Mouse (Mus musculus) midbrain, embryonic 12.5 days (tissue): Measurements from ENCODE around the gene Gm6525. TPM values are rescaled to one million over a fixed set of nuclear protein-coding genes. Genes with fewer than 3 reads are reported as not detected.

ENCODE experiments used
- ATAC-seq: fragments of 200-750 bp; cut with Nextera tagmentation; 2 replicates; pipeline ENCODE4 v1.8.0; 2017; ENCODE audit warnings: low read depth, moderate TSS enrichment, moderate library complexity; ENCODE audit not compliant: low FRiP score
- H3K27ac ChIP-seq: fragments of 300-500 bp; sonication (generic); replicated peaks from 2 replicates; pipeline ENCODE4 v1.5.1; 2016; ENCODE audit warnings: mild to moderate bottlenecking
- H3K27me3 ChIP-seq: fragments of 300-500 bp; sonication (generic); 2 replicates; pipeline ENCODE4 v1.6.1; 2016; ENCODE audit warnings: mild to moderate bottlenecking
- H3K36me3 ChIP-seq: fragments of 300-500 bp; sonication (generic); 2 replicates; pipeline ENCODE4 v1.6.1; 2016
- H3K4me1 ChIP-seq: fragments of 300-500 bp; sonication (generic); 2 replicates; pipeline ENCODE4 v1.6.1; 2016
- H3K4me2 ChIP-seq: fragments of 300-500 bp; sonication (generic); replicated peaks from 2 replicates; pipeline ENCODE4 v1.6.1; 2016; ENCODE audit warnings: mild to moderate bottlenecking, moderate library complexity
- H3K4me3 ChIP-seq: fragments of 300-500 bp; sonication (generic); 2 replicates; pipeline ENCODE4 v1.5.1; 2016; ENCODE audit warnings: mild to moderate bottlenecking
- H3K9ac ChIP-seq: fragments of 300-500 bp; sonication (generic); replicated peaks from 2 replicates; pipeline ENCODE4 v1.6.1; 2016; ENCODE audit warnings: mild to moderate bottlenecking, moderate library complexity
- H3K9me3 ChIP-seq: fragments of 300-500 bp; sonication (generic); 2 replicates; pipeline ENCODE4 v1.6.1; 2016; ENCODE audit warnings: mild to moderate bottlenecking
- WGBS: fragments of 180-500 bp; shearing (Covaris S2); methylation state at CpG from one replicate; pipeline ENCODE4 v1.1.7; 2016; 5-methylcytosine and 5-hydroxymethylcytosine counted together
- polyA plus RNA-seq: library from polyadenylated mRNA; unstranded; fragments of >200 nt; fragmentation: Nextera tagmentation; extraction: Ambion mirVana; gene quantifications from 2 replicates; pipeline ENCODE4 v1.2.1, GENCODE M21; 2016

The Gm6525 gene
- polyA plus RNA-seq, 1 experiment from 2014 or later: 3.3 TPM

DNA sequence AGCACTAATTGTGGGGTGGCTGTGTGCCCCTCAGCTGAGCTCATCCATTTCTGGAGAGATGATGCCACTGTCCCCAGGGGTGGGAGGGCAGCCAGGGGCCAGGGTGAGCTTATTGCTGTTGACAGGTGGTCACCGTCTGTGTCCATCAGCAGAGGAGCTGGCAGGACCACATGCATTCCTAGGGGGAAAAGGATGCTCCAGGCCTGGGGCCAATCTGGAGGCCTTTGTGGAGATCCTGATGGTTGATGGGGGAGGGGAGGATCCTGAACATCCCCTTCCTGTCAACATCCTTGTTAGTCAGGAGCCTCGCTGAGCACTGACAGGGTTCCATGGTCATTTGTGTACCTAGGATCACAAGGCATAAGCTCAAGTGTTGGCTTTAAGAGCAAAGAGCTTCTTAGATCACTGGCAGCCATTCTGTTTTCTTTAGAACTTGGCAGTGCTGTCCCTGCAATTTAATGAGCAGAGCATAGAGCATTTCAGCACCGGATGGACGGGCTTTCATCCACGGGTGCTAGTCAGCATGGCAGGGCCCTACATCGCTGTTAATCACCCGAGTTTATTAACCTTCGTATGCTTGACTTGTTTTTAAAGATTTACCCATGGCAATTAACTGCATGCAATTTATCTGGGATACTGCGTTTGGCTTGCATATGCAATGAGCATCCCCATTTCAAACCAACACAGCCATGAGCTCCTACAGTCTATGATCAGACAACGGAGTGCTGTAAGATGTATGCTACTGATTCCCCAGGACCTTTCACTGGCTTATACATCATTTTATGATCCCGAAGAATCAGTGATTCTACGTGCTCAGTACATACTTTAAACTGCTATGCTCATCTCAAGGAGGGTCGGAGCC is 26.9 kb downstream of the Gm6525 start:
- peak; percentile 64; the same call in 1 of the 2 replicates for ATAC-seq
- peaks cover 14% of the 10 kb centered on the region for H3K4me1 ChIP-seq
- no peaks in the 10 kb centered on the region for H3K27me3 ChIP-seq
- H3K4me3 ChIP-seq: no peak overlapping the region
- 76% methylated on average over 13 of the region's 13 CpGs for WGBS
- H3K4me2 ChIP-seq: no peak overlapping the region
- no peak overlapping the region for H3K9ac ChIP-seq
- H3K9me3 ChIP-seq: no peaks in the 10 kb centered on the region
- H3K36me3 ChIP-seq: peaks cover 49% of the 10 kb centered on the region
- peak overlapping the region; percentile 64 for H3K27ac ChIP-seq

DNA sequence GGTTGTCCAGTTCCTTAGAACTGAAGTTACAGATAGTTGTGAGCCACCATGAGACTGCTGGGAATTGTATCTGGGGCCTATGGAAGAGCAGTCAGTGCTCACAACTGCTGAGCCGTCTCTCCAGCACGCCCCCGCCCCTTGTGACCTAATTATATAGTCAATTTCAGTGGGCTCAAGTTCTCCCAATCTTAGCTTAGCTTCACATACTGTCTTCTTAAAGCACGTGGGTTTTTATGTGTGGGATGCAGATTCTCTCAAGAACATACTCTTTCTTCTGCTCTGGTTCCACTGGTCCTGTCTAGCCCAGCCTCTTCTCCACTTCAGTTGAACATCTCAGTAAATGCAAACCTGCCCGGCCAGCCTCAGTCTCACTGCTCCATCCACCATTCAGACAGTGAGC is 30.7 kb downstream of the Gm6525 start:
- Histone ChIP-seq H3K9me3 (no peaks in the 10 kb centered on the region), H3K4me1 (peaks cover 14% of the 10 kb centered on the region), H3K4me2 (no peak overlapping the region), H3K9ac (no peak overlapping the region), H3K27ac (no peak overlapping the region), H3K27me3 (no peaks in the 10 kb centered on the region), H3K36me3 (peaks cover 70% of the 10 kb centered on the region), H3K4me3 (no peak overlapping the region)
- ATAC-seq: no peak
- 92% methylated on average over 5 of the region's 5 CpGs for WGBS

DNA sequence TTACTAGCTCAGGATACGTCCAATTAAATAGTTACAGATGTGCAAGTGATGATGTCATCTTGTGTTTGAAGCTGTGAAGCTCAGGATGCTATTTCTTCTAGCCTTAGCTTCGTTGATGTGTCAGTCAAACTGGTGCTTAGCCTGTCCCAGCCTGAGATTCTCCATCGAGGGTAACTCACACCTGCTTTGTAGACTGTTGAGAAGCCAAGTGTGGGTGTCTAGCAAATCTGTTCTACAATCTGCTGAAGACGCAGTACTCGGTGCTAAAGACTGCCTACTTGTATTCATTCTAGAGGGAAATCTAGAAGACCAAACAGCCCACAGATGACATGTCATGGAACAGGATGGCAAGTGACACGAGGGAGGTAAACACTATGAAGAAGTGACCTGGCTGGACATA is 31.7 kb downstream of the Gm6525 start:
- Histone ChIP-seq H3K4me2 (no peak overlapping the region), H3K9ac (no peak overlapping the region), H3K4me1 (peaks cover 11% of the 10 kb centered on the region; the same call in 1 of the 2 replicates), H3K4me3 (no peak overlapping the region), H3K27me3 (no peaks in the 10 kb centered on the region), H3K36me3 (peaks cover 72% of the 10 kb centered on the region), H3K27ac (0 out of 2 replicates have a peak overlapping the region, but pooled peaks have one; percentile 10), H3K9me3 (no peaks in the 10 kb centered on the region)
- WGBS: 90% methylated on average over 6 of the region's 6 CpGs
- no peak for ATAC-seq

DNA sequence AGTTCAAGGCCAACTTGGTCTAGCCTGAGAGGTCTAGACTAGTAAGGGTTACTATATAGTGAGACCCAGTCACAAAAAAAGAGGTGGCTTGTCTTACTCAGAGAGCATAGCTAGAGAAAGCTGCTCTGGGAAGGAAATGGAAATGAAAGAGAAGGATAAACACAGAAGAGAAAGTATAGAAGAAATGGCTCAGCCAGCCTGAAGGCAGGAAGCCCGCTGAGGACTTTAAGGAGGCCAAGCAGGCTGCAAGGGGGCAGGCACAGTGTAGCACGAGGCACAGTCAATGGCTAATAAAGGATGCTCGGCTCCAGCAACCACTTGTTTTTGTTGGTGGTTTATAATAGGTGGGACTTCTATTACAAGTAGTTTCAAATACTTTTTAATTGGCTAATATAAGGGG is 32.2 kb downstream of the Gm6525 start:
- no peak overlapping the region for H3K4me2 ChIP-seq
- H3K4me3 ChIP-seq: no peak overlapping the region
- 0 out of 2 replicates have a peak overlapping the region, but pooled peaks have one; percentile 10 for H3K27ac ChIP-seq
- H3K9me3 ChIP-seq: no peaks in the 10 kb centered on the region
- WGBS: 90% methylated on average over 3 of the region's 3 CpGs
- H3K9ac ChIP-seq: no peak overlapping the region
- peaks cover 72% of the 10 kb centered on the region for H3K36me3 ChIP-seq
- peaks cover 7% of the 10 kb centered on the region; the same call in 1 of the 2 replicates for H3K4me1 ChIP-seq
- no peaks in the 10 kb centered on the region for H3K27me3 ChIP-seq
- ATAC-seq: no peak

DNA sequence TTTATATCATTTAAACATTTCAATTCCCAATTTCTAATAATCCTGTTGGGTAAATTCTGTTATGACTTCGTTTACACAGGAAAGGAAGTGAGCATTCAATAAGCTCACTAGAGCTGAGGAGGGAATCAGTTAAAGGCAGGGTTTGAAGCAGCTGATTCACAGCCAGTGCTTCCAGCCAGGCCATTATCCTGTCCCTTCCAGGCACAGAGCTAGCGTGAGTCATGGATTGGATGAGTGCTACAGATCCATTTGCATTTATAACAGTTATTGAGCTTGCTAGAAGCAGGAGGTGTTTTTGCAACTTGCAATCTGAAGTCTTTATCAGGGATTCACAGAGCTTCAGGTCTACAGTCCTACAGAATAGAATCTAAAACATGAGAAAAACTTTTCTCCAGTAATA is 33.5 kb downstream of the Gm6525 start:
- 76% methylated on average over 2 of the region's 2 CpGs for WGBS
- no peak overlapping the region for H3K9ac ChIP-seq
- no peak overlapping the region for H3K4me3 ChIP-seq
- H3K27me3 ChIP-seq: no peaks in the 10 kb centered on the region
- H3K4me2 ChIP-seq: no peak overlapping the region
- no peaks in the 10 kb centered on the region for H3K4me1 ChIP-seq
- no peaks in the 10 kb centered on the region for H3K9me3 ChIP-seq
- peaks cover 63% of the 10 kb centered on the region for H3K36me3 ChIP-seq
- ATAC-seq: no peak
- no peak overlapping the region for H3K27ac ChIP-seq

DNA sequence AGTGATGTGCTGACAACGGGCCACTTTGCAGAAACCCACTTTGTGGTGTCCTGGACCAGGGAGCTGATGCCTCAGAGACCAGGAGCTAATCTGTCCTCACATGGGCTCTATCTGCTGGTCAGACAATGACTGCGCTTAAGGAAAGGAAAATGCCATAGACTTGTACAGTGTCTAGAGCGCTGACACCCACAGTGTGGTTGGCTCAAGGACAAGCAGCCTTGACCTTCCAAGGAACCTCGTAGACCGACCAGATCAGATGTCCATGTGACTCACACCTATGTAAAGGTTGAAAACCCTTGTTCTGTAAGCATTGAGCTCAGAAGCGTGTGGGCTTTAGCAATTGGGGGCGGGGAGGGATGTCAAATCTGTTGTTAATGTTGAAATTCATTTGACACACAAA is 34.6 kb downstream of the Gm6525 start:
- Histone ChIP-seq H3K4me3 (no peak overlapping the region), H3K27ac (no peak overlapping the region), H3K4me1 (no peaks in the 10 kb centered on the region), H3K9me3 (no peaks in the 10 kb centered on the region), H3K36me3 (peaks cover 59% of the 10 kb centered on the region), H3K4me2 (no peak overlapping the region), H3K9ac (no peak overlapping the region), H3K27me3 (no peaks in the 10 kb centered on the region)
- WGBS: 97% methylated on average over 7 of the region's 7 CpGs
- ATAC-seq: no peak

DNA sequence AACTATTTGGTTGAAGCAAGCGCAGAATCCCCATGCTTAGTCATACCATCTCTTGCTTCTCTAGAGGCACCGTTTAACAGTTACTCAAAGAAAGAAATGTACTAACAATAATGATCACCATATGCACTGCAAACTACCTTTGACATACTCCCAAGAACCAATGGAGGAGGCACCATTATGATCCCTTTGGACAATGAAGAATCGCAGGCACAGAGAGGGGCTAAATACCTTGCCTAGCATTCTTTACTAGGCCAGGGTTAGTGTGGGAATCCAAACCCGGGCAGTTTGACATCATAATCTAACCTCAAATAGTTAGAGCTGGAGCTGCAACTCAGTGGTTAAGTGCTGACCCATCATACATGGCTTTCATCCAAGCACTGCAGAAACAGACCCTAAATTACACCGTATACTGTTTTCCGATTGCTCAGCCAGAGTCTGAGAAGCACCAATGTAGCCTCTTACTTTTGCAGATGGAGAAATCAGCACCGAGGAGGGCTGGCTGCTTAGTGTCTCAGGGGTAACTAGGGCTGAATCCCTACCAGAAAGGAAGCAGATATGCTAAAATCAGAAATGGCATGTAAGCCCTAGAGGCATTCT is 35.1 kb downstream of the Gm6525 start:
- H3K27ac ChIP-seq: no peak overlapping the region
- no peaks in the 10 kb centered on the region for H3K27me3 ChIP-seq
- WGBS: 96% methylated on average over 7 of the region's 7 CpGs
- no peaks in the 10 kb centered on the region for H3K9me3 ChIP-seq
- no peak for ATAC-seq
- peaks cover 56% of the 10 kb centered on the region for H3K36me3 ChIP-seq
- H3K4me2 ChIP-seq: no peak overlapping the region
- H3K9ac ChIP-seq: no peak overlapping the region
- no peak overlapping the region for H3K4me3 ChIP-seq
- peaks cover 2% of the 10 kb centered on the region; the same call in 1 of the 2 replicates for H3K4me1 ChIP-seq

DNA sequence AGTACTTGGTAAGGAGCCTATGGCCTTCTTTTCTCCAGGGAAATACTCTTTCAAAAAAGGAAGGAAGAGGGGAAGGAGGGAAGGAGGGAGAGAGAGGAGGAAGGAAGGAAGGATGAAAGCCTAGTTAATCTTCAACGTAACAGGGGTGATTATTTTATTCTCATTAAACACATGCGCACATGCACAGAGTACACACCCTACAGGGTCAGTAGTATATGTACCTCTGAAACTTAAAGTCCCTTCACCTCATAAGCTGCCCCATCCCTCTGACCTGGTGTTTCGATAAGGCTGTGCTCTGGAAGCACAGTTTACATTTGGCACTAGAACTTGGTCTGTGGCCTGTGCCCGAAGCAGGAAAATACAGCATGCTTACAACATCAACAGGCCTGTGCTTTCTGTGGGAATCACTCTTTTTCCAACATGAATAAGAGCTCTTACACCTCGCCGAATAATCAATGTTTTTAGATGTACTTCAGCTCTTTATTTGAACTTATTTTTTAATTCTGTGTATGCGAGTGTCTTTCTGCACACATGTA is 37.5 kb downstream of the Gm6525 start:
- WGBS: 89% methylated on average over 7 of the region's 7 CpGs
- H3K9ac ChIP-seq: no peak overlapping the region
- no peak for ATAC-seq
- peaks cover 26% of the 10 kb centered on the region for H3K4me1 ChIP-seq
- no peak overlapping the region for H3K4me2 ChIP-seq
- H3K36me3 ChIP-seq: peaks cover 35% of the 10 kb centered on the region
- H3K27me3 ChIP-seq: no peaks in the 10 kb centered on the region
- no peak overlapping the region for H3K4me3 ChIP-seq
- 0 out of 2 replicates have a peak overlapping the region, but pooled peaks have one; percentile 0 for H3K27ac ChIP-seq
- no peaks in the 10 kb centered on the region for H3K9me3 ChIP-seq

DNA sequence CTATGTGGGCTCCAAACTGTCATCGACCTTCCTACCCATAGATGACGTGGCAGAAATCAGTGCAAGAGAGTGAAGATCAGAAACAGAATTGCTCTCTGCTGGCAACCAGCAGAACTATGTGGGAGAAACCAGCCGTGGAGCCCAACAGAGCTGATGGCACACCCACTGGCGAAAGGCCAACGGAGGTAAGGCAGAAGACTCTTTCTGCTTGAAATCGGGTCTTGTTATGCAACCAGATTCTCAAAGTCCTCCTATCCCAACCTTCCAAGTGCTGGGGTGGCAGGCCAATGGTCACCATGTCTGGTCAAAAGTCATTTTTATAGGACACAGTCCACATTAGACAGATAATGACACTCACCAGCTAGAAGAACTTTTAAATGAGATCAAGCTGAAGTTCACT is 40.6 kb downstream of the Gm6525 start:
- 89% methylated on average over 6 of the region's 6 CpGs for WGBS
- Histone ChIP-seq H3K4me1 (peaks cover 53% of the 10 kb centered on the region), H3K4me3 (no peak overlapping the region), H3K4me2 (no peak overlapping the region), H3K36me3 (peaks cover 7% of the 10 kb centered on the region), H3K27me3 (no peaks in the 10 kb centered on the region), H3K9me3 (no peaks in the 10 kb centered on the region), H3K9ac (no peak overlapping the region), H3K27ac (no peak overlapping the region)
- no peak for ATAC-seq

DNA sequence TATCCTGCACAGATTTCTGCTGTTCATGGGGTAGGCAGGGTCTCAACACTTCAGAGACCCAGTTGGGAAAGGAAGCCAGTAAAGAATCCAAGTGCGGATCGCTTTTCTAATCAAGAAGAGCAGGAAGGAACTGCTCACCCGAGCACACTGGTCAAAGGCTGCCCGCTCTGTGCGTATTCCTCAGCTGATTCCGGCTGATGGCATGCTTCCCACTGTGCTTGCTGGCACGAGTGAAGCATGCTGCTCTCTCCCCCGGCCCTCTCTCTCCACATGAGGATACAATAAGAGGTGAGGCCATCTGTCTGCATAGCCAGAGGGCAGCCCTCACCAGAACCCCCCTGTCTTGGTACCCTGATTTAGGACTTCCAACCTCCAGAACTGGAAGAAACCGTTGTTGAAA is 41.3 kb downstream of the Gm6525 start:
- no peak overlapping the region for H3K4me3 ChIP-seq
- ATAC-seq: 0 out of 2 replicates have a peak, but pooled peaks have one; percentile 17

DNA sequence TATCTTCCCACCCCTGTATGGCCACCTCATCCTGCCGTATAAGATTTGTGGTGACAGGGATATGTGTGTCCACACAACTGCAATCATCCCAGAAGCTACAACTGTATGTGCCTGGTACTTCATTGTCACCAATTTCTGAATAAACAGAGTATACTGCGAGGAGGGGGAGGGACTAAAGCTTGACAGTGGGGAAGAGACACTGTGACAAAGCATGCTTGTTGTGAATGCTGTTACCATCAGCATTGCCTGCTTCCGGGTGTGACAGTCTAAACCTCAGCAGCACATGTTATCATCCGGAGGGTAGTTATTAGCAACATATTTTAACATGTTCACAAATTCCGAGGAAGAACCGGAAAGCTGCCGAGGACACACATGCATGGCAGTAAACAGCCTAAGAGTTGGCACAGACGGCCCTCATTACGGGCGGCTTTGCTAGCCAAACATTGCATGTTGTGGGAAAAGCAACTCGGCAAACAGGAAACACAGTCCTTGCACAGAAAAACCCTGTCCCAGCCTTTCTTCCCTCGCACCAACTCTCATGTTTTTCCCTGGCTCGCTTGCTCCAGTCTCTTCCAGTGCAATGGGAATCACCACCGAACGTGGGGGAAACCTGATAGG is 41.9 kb downstream of the Gm6525 start:
- Histone ChIP-seq H3K4me2 (peak overlapping the region; percentile 25; the same call in 1 of the 2 replicates), H3K27me3 (no peaks in the 10 kb centered on the region), H3K36me3 (no peaks in the 10 kb centered on the region), H3K4me1 (peaks cover 58% of the 10 kb centered on the region), H3K9ac (no peak overlapping the region), H3K27ac (no peak overlapping the region), H3K9me3 (no peaks in the 10 kb centered on the region), H3K4me3 (no peak overlapping the region)
- ATAC-seq: no peak
- 88% methylated on average over 15 of the region's 15 CpGs for WGBS

More for the DNA sequence above, 41.3 kb downstream of the Gm6525 start:
- Histone ChIP-seq H3K9ac (no peak overlapping the region), H3K4me2 (peak overlapping the region; percentile 21; the same call in 1 of the 2 replicates), H3K36me3 (no peaks in the 10 kb centered on the region), H3K27ac (no peak overlapping the region; the same call in 1 of the 2 replicates), H3K9me3 (no peaks in the 10 kb centered on the region), H3K27me3 (no peaks in the 10 kb centered on the region), H3K4me1 (peaks cover 54% of the 10 kb centered on the region)
- WGBS: 63% methylated on average over 9 of the region's 9 CpGs
